In the genomic region with DNA sequence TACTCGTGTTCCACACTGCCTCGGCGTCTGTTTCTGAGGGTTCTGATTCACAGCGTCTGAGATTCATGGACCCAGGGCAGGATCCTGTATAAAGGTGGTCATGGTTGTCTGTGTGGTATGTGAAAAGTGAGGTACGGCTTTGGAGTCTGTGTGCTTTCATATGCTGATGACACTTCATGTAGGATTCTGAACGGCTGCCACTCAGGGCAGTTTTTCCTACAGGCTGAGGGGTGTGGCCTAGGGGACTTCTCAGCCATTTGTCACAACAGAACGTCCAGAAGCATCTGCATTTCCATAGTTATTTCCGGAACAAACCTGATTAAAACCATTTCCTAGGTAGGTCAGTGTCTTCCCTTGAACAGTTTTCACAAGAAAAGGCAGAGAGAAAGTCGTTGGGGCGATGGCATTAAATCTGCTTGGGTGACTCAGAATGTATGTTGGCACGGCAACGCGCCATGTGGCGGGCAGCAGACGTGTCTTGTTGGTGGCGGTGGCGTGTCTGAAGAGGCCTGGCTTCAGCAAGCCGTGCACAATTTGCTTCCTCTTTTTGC, we compare ENCODE assay signal across 10 mouse cellular contexts. TPM values are rescaled to one million over a fixed set of nuclear protein-coding genes. Genes with fewer than 3 reads are reported as not detected.
DNase-seq lines count a peak whose midpoint lies in the region; ATAC-seq lines count a peak whose summit lies in the region.
"Had no signal": no experiment of that assay in that cellular context is flagged by ENCODE, and none has a peak within 500 bp of the region (broad histone marks: within the 10 kb centered on the region; RNA-seq: fewer than 3 reads in every experiment).

No protein-coding gene starts in this region.

- no peaks in the 10 kb centered on the region for H3K9me3 ChIP-seq in neural tube, embryonic 14.5 days (ENCODE audit: control insufficient read depth, low read length)
- H3K9me3 ChIP-seq in liver, embryonic 11.5 days (ENCODE audit: control insufficient read depth, low read length) = no peaks in the 10 kb centered on the region

- H3K4me2 ChIP-seq in neural tube, embryonic 14.5 days (ENCODE audit: low read depth, low read length) = peak overlapping the region; percentile 23; the same call in 1 of the 2 replicates
- H3K4me2 ChIP-seq in liver, embryonic 11.5 days = no peak overlapping the region
- H3K4me2 ChIP-seq: embryonic facial prominence, embryonic 13.5 days had no signal

- ATAC-seq in common myeloid progenitor, adult 5-6 weeks (replicated peaks; ENCODE audit: low read depth, poor library complexity, severe bottlenecking) = peak; percentile 87
- peak; percentile 64; the same call in 1 of the 2 replicates for ATAC-seq in neural tube, embryonic 14.5 days (ENCODE audit: low read depth)
- no peak for ATAC-seq in activated CD4-positive, CD25-positive, alpha-beta regulatory T cell, adult 4 months
- no peak for ATAC-seq in liver, embryonic 11.5 days (replicated peaks; ENCODE audit: low FRiP score)
- ATAC-seq in monocyte, adult 5-6 weeks (replicated peaks; ENCODE audit: insufficient number of reproducible peaks, low FRiP score, low TSS enrichment, poor library complexity, severe bottlenecking) = no peak

- peaks cover 28% of the 10 kb centered on the region for H3K4me1 ChIP-seq in neural tube, embryonic 14.5 days (ENCODE audit: control insufficient read depth, insufficient read depth, low read length)
- 0 out of 2 replicates have a peak, but pooled peaks cover 4% of the 10 kb centered on the region for H3K4me1 ChIP-seq in liver, embryonic 11.5 days (replicated peaks; ENCODE audit: control insufficient read depth, insufficient read depth, low read length)

- H3K36me3 ChIP-seq in neural tube, embryonic 14.5 days (ENCODE audit: control insufficient read depth, insufficient read depth, low read length) = no peaks in the 10 kb centered on the region
- no peaks in the 10 kb centered on the region for H3K36me3 ChIP-seq in liver, embryonic 11.5 days (ENCODE audit: control insufficient read depth, insufficient read depth, low read length)

- peak overlapping the region; percentile 70 for H3K27ac ChIP-seq in neural tube, embryonic 14.5 days (ENCODE audit: low read depth, low read length)
- H3K27ac ChIP-seq in liver, embryonic 11.5 days (ENCODE audit: low read depth, low read length) = no peak overlapping the region
- H3K27ac ChIP-seq: embryonic facial prominence, embryonic 13.5 days; macrophage had no signal

- peak; percentile 49 to 53 for DNase-seq in frontal cortex, postnatal 14 days (ENCODE audit: low spot score in 2 of 2)
- peak; percentile 68 to 84 for DNase-seq in left cerebral cortex, adult 8-10 months (ENCODE audit: low spot score in 2 of 2)
- DNase-seq in liver, embryonic 11.5 days (ENCODE audit: low spot score) = no peak
- no peak for DNase-seq in adrenal gland, postnatal 4 days (ENCODE audit: low spot score in 2 of 2)

- H3K9ac ChIP-seq in neural tube, embryonic 14.5 days (replicated peaks; ENCODE audit: low read depth, low read length) = no peak overlapping the region
- no peak overlapping the region for H3K9ac ChIP-seq in liver, embryonic 11.5 days (ENCODE audit: low read depth, low read length)
- H3K9ac ChIP-seq: embryonic facial prominence, embryonic 13.5 days had no signal

- H3K27me3 ChIP-seq in neural tube, embryonic 14.5 days (ENCODE audit: control insufficient read depth, insufficient read depth, low read length) = no peaks in the 10 kb centered on the region
- H3K27me3 ChIP-seq in liver, embryonic 11.5 days (replicated peaks; ENCODE audit: control insufficient read depth, insufficient read depth, low read length) = no peaks in the 10 kb centered on the region
- H3K27me3 ChIP-seq: embryonic facial prominence, embryonic 13.5 days had no signal

- no peak overlapping the region for H3K4me3 ChIP-seq in neural tube, embryonic 14.5 days (ENCODE audit: low read depth, low read length)
- no peak overlapping the region for H3K4me3 ChIP-seq in liver, embryonic 11.5 days (ENCODE audit: low read depth, low read length)
- H3K4me3 ChIP-seq: embryonic facial prominence, embryonic 13.5 days had no signal

- 16% methylated on average over 18 of the region's 18 CpGs for WGBS in neural tube, embryonic 14.5 days
- WGBS in liver, embryonic 11.5 days = 75% methylated on average over 18 of the region's 18 CpGs

RNA-seq across cellular contexts. Expression of gene Ackr3, which starts 18.1 kb away (rescaled TPM):
- total RNA-seq in common myeloid progenitor, adult 5-6 weeks (2017) = not detected in 2 replicates
- total RNA-seq in left cerebral cortex, adult 8-10 months (2022) = 1 to 10 TPM; 5.8 to 9.9 (median 7.0) TPM
- 8.7 and 10.8 TPM in 2 replicates for polyA plus RNA-seq in neural tube, embryonic 14.5 days (2014; fragmentation: Nextera tagmentation; extraction: Ambion mirVana)
- under 1 TPM; 0.15 to 0.21 TPM for polyA plus RNA-seq in activated CD4-positive, CD25-positive, alpha-beta regulatory T cell, adult 4 months (2017; shearing (Covaris generic))
- polyA plus RNA-seq in liver, embryonic 11.5 days (2014; fragmentation: Nextera tagmentation; extraction: Ambion mirVana) = 22.3 and 22.8 TPM in 2 replicates
- total RNA-seq in adrenal gland, postnatal 4 days (2021) = 10 to 100 TPM; 19.5 to 22.2 TPM
- total RNA-seq in monocyte, adult 5-6 weeks (2017) = 8.7 TPM in 1 of 3 replicates, not detected in the others
- polyA plus RNA-seq: macrophage had no signal

Comparison
In these comparisons a context has a peak if more than half of its experiments do, and no peak if none do; other contexts are left out.
1. ATAC-seq: peak in common myeloid progenitor, adult 5-6 weeks (single experiment) and neural tube, embryonic 14.5 days (single experiment); none in activated CD4-positive, CD25-positive, alpha-beta regulatory T cell, adult 4 months (single experiment), liver, embryonic 11.5 days (single experiment) and monocyte, adult 5-6 weeks (single experiment).
2. DNase-seq: peak in frontal cortex, postnatal 14 days (2 of 2) and left cerebral cortex, adult 8-10 months (2 of 2); none in liver, embryonic 11.5 days (single experiment) and adrenal gland, postnatal 4 days (0 of 2).